Mouse (Mus musculus) neural tube, embryonic 12.5 days (tissue): ENCODE measurements at regions not wholly inside any gene's neighbourhood (a gene's known extent, or its start where the extent isn't known, plus 50 kb on each side); places are given as distances from the start of the nearest gene placed in this dataset.

ENCODE experiments used
- ATAC-seq: fragments of 200-750 bp; cut with Nextera tagmentation; 2 replicates; pipeline ENCODE4 v1.8.0; 2017; ENCODE audit warnings: low read depth, mild to moderate bottlenecking, moderate TSS enrichment, moderate library complexity; ENCODE audit not compliant: low FRiP score
- H3K27ac ChIP-seq: fragments of 300-500 bp; sonication (generic); 2 replicates; pipeline ENCODE4 v1.5.1; 2016
- H3K27me3 ChIP-seq: fragments of 300-500 bp; sonication (generic); replicated peaks from 2 replicates; pipeline ENCODE4 v1.6.1; 2016; ENCODE audit warnings: mild to moderate bottlenecking
- H3K36me3 ChIP-seq: fragments of 300-500 bp; sonication (generic); 2 replicates; pipeline ENCODE4 v1.6.1; 2016; ENCODE audit warnings: mild to moderate bottlenecking
- H3K4me1 ChIP-seq: fragments of 300-500 bp; sonication (generic); 2 replicates; pipeline ENCODE4 v1.6.1; 2016
- H3K4me2 ChIP-seq: fragments of 300-500 bp; sonication (generic); replicated peaks from 2 replicates; pipeline ENCODE4 v1.6.1; 2016; ENCODE audit warnings: mild to moderate bottlenecking
- H3K4me3 ChIP-seq: fragments of 300-500 bp; sonication (generic); 2 replicates; pipeline ENCODE4 v1.5.1; 2016
- H3K9ac ChIP-seq: fragments of 300-500 bp; sonication (generic); 2 replicates; pipeline ENCODE4 v1.6.1; 2016; ENCODE audit warnings: mild to moderate bottlenecking
- H3K9me3 ChIP-seq: fragments of 300-500 bp; sonication (generic); 2 replicates; pipeline ENCODE4 v1.6.1; 2016; ENCODE audit warnings: mild to moderate bottlenecking
- WGBS: fragments of 180-500 bp; shearing (Covaris S2); methylation state at CpG from one replicate; pipeline ENCODE4 v1.1.7; 2016; 5-methylcytosine and 5-hydroxymethylcytosine counted together

DNA sequence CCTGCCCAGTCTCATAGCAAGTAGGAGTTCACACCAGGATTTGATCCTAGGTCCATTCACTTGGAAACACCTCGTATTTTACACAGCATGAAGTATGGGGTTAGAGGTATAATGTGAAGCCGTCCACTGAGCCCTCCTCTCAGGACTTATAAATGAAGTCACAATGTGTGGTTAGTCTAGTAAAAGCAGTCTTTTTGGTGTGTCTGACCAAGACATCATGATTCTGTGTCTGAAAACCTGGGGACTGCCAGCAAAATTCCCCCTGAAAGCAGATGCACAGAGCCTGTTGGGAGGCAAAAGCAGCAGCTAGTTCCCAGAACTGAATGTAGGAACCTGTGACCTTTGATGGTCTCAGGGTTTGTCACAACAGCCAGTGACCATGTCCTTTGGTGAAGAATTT, 91.0 kb upstream of the Ccnd2 start:
- Histone ChIP-seq H3K27me3 (no peaks in the 10 kb centered on the region; the same call in 1 of the 2 replicates), H3K9ac (no peak overlapping the region), H3K9me3 (no peaks in the 10 kb centered on the region), H3K4me3 (no peak overlapping the region), H3K36me3 (no peaks in the 10 kb centered on the region), H3K4me2 (no peak overlapping the region), H3K27ac (no peak overlapping the region), H3K4me1 (peaks cover 6% of the 10 kb centered on the region; the same call in 1 of the 2 replicates)
- WGBS = 77% methylated on average over 2 of the region's 2 CpGs
- no peak for ATAC-seq

DNA sequence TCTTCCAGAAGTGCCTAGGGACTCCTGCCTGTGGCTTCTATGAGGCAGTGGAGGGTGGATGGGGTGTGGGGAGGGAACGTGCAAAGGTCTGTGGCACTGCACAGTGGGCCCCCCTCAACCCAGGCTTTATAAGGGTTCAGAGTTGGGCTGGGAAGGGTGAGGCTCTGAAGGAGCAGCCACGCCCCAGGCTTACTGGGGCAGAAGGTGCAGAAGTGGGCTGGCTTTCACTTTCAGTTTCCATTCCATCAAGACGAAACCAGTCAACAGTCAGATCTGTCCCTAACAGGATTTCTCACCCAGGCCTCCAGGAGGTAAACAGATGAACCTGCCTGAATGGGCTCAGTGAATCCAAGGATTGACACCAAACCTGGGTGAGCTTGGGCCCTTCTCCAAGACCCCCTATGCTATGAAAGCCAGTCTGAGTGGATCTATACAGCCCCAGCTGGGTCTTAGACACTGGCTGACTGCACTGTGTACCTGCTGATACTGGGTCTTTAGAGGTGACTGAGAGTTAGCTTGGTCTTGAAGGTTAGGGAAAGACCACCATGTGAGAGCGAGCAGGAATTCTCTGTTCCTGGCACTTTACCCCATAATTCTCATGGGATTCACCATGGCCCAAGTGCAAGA, 93.9 kb upstream of the Ccnd2 start:
- 72% methylated on average over 4 of the region's 4 CpGs for WGBS
- H3K9ac ChIP-seq = no peak overlapping the region
- H3K4me1 ChIP-seq = peaks cover 19% of the 10 kb centered on the region
- no peak overlapping the region for H3K27ac ChIP-seq
- H3K4me3 ChIP-seq = no peak overlapping the region
- no peaks in the 10 kb centered on the region for H3K9me3 ChIP-seq
- H3K27me3 ChIP-seq = peaks cover 3% of the 10 kb centered on the region; the same call in 1 of the 2 replicates
- ATAC-seq = no peak
- H3K36me3 ChIP-seq = no peaks in the 10 kb centered on the region
- no peak overlapping the region for H3K4me2 ChIP-seq

DNA sequence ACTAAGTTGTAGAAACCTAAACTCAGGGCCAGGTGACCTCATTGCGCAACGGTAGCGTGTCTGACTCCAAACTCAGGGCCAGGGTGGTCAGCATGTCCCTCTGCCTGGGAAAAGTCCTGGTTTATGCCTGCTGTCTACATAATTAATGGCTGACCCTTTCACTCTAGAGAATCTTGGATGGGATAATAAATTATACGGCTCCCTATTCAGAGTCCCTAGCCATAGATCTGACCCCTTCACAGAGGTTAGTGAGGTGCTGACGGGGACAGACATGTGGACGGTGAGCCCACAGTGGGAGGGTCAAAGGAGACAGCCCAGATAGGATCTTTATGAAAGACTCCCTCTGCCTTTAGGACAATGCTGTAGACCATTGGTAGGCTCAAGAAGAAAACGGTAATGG, 94.7 kb upstream of the Ccnd2 start:
- Histone ChIP-seq H3K27me3 (peaks cover 3% of the 10 kb centered on the region; the same call in 1 of the 2 replicates), H3K9me3 (no peaks in the 10 kb centered on the region), H3K36me3 (no peaks in the 10 kb centered on the region), H3K4me1 (peaks cover 27% of the 10 kb centered on the region), H3K4me3 (no peak overlapping the region), H3K27ac (no peak overlapping the region), H3K4me2 (no peak overlapping the region), H3K9ac (no peak overlapping the region)
- WGBS = 23% methylated on average over 7 of the region's 7 CpGs
- no peak for ATAC-seq

DNA sequence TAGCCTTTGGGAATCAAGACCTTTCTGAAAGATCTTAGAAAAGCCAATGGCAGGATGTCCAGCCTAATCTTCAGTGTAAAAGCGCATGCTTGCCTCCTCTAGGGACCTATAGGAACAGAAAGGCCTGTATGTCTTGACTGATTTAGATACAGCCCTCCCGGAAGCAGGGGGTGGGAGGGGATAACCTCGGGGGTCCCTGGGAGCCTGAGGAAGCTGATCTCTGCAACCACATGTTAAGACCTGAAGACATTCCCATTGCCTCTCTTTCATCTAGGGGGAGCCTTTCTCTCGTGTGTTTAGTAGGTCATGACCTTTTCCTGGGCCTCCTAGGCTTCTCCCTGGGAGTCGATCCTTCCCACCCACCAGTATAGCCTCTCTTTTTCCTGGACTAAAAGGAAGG, 95.3 kb upstream of the Ccnd2 start:
- H3K27me3 ChIP-seq = peaks cover 3% of the 10 kb centered on the region; the same call in 1 of the 2 replicates
- WGBS = 12% methylated on average over 5 of the region's 5 CpGs
- no peaks in the 10 kb centered on the region for H3K9me3 ChIP-seq
- H3K9ac ChIP-seq = no peak overlapping the region
- no peak overlapping the region for H3K4me2 ChIP-seq
- no peak for ATAC-seq
- H3K36me3 ChIP-seq = no peaks in the 10 kb centered on the region
- peaks cover 33% of the 10 kb centered on the region for H3K4me1 ChIP-seq
- no peak overlapping the region for H3K4me3 ChIP-seq
- H3K27ac ChIP-seq = no peak overlapping the region

DNA sequence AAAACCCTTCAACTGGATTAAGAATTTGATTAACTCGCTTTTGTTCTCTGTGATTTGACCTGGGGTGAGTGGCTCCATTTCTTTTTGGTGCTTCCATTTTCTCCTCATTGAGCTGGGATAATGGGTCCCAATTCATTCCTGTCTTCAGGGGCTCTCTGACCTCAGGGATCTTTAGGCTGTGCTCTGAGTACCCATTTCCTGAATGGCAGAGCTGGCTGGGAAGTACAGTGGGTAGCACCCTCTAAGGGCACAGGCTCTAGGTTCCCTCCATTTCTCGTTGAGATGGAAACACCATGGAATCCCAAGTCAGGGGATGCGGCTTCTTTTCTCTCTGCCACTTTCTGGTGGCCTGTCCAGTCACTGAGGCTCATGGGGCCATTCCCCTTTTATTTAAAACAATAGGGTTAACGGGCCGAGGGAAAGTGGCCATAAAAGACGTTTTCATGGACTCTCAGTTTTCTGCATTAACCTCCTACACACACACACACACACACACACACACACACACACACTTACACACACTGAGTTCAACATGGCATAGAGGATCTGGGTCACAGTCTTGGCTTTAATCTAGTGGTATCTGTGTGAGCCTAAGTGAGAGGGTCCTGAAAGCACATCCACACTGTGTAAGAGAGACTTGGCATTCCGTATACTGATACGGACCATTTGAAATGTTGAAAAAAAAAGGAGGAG, 98.3 kb upstream of the Ccnd2 start:
- Histone ChIP-seq H3K4me1 (peaks cover 35% of the 10 kb centered on the region), H3K9ac (no peak overlapping the region), H3K27ac (no peak overlapping the region), H3K4me3 (no peak overlapping the region), H3K27me3 (peaks cover 3% of the 10 kb centered on the region; the same call in 1 of the 2 replicates), H3K9me3 (no peaks in the 10 kb centered on the region), H3K36me3 (no peaks in the 10 kb centered on the region), H3K4me2 (peak overlapping the region; percentile 40; the same call in 1 of the 2 replicates)
- 9% methylated on average over 8 of the region's 8 CpGs for WGBS
- ATAC-seq = peak; percentile 44; the same call in 1 of the 2 replicates

DNA sequence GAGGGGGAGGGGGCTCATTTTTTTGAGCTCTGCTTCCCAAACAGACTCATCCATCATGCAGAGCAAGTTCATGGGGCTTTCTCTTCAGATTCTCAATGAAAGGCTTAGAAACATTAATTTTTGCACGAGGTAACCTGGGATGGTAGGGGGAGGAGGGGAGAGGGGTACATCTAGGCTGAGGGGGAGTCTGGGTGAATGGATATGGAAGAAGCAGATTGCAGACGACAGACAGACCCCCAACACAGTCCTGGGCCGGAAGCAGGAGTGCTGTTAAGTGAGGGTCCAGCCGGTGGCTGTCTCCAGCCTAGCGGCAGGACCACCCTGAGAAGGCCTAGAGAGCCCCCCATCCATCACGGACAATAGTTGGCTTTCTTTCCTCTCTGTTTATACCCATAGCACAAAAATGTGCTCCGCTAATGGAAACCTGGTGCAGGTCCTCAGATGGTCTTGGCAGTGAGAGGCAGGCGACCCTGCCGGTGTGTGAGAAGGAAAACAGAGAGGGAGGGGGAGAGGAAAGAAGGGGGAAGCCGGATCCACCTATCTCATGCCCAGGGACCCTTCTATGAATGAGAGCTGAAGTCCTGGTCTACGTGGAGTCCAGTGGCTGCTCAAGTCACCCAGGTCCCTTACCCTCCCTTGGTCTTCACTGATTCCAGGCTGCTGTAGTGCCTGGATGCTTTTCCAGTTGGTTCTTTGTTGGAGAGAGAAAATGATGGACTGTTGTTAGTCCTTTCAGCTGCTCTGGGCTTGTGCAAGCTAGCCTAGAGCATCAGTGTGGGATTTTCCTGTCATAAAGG, 99.1 kb upstream of the Ccnd2 start:
- Histone ChIP-seq H3K4me1 (peaks cover 35% of the 10 kb centered on the region), H3K27me3 (peaks cover 3% of the 10 kb centered on the region; the same call in 1 of the 2 replicates), H3K4me3 (no peak overlapping the region), H3K27ac (no peak overlapping the region), H3K36me3 (no peaks in the 10 kb centered on the region), H3K4me2 (peak overlapping the region; percentile 40), H3K9me3 (no peaks in the 10 kb centered on the region), H3K9ac (peak overlapping the region; percentile 8; the same call in 1 of the 2 replicates)
- WGBS = 4% methylated on average over 11 of the region's 11 CpGs
- ATAC-seq = peak; percentile 26

DNA sequence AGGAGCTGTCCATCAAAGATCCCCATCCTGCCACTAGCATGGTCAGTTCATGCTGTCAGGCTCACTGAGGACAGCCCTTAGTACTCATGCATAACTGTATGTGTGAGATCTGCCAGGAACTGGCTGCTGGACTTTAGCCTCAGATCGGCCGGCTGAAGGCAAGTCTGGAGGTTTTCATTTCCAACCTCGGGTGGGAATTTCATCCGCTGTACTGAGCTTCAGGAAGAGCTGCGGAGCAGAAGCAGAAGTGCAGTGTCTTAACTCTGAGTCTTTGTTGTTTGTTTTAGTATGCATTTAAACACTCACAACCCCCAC, 99.6 kb upstream of the Ccnd2 start:
- Histone ChIP-seq H3K27me3 (peaks cover 3% of the 10 kb centered on the region; the same call in 1 of the 2 replicates), H3K4me1 (peaks cover 35% of the 10 kb centered on the region), H3K4me2 (peak overlapping the region; percentile 40), H3K27ac (no peak overlapping the region), H3K9ac (peak overlapping the region; percentile 6; the same call in 1 of the 2 replicates), H3K36me3 (no peaks in the 10 kb centered on the region), H3K4me3 (no peak overlapping the region), H3K9me3 (no peaks in the 10 kb centered on the region)
- WGBS = 2% methylated on average over 5 of the region's 5 CpGs
- no peak for ATAC-seq

DNA sequence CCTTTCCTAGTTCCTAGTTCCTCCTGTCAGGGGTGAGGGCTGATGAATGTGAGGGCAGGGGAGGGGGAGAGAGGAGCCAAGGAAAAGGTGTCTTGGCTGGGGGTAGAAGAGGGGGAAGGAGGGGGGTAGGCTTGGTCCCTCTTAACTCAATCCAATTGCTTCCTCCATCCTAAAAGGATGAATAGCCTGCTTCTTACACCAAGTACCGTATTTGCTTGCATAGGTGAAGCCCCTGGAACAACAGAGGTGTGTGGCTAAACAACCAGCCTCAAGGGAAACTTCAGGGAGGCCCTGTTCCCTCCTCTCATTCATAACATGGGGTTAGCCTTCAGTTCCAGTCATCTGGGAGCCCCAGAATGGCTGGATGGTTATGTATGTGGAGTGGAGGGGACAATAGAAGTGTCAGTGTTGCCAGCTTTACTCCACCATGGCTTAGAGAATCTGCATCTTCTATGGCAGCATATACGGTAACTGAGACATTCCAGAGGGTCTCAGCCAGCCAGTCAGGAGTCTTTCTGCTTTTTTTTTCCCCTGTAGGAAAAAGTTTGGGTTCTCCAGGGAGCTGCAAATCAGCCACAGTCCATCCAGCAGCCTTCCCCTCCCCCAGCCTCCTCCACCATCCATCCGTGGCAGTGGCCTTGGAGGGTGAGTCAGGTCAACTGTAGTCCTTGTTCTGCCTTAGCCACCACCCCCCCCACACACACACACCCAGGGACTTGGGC, 100.2 kb upstream of the Ccnd2 start:
- 0% methylated on average over 3 of the region's 3 CpGs for WGBS
- ATAC-seq = peak; percentile 35; the same call in 1 of the 2 replicates
- H3K4me2 ChIP-seq = peak overlapping the region; percentile 40
- H3K4me1 ChIP-seq = peaks cover 35% of the 10 kb centered on the region
- H3K27me3 ChIP-seq = peaks cover 3% of the 10 kb centered on the region; the same call in 1 of the 2 replicates
- H3K27ac ChIP-seq = no peak overlapping the region
- no peaks in the 10 kb centered on the region for H3K36me3 ChIP-seq
- H3K9me3 ChIP-seq = no peaks in the 10 kb centered on the region
- H3K4me3 ChIP-seq = no peak overlapping the region
- peak overlapping the region; percentile 6; the same call in 1 of the 2 replicates for H3K9ac ChIP-seq

DNA sequence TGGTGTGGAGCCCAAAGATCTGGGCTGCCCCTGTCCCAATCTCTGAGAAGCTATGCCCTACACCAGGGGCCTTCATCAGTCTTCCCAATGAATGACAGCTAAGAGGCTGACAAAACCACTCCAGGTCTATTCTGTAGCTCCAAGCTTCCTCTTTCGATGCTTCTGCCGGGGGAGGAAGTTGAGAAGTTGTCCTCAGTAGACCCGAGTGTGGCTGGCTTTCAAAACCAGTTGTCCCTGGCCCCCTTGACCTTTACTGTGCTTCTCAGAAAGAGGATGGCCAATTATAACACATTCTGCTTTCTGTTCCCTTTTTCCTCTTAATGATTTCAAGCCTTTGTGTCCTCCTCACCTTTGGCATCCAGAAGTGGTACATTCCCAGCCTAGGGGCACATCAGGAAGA, 101.9 kb upstream of the Ccnd2 start:
- no peaks in the 10 kb centered on the region for H3K36me3 ChIP-seq
- H3K4me3 ChIP-seq = no peak overlapping the region
- no peak for ATAC-seq
- WGBS = 82% methylated on average over 3 of the region's 3 CpGs
- H3K9ac ChIP-seq = no peak overlapping the region
- H3K4me1 ChIP-seq = peaks cover 29% of the 10 kb centered on the region
- H3K4me2 ChIP-seq = no peak overlapping the region
- 0 out of 2 replicates have a peak, but pooled peaks cover 3% of the 10 kb centered on the region for H3K27me3 ChIP-seq
- no peak overlapping the region for H3K27ac ChIP-seq
- no peaks in the 10 kb centered on the region for H3K9me3 ChIP-seq

DNA sequence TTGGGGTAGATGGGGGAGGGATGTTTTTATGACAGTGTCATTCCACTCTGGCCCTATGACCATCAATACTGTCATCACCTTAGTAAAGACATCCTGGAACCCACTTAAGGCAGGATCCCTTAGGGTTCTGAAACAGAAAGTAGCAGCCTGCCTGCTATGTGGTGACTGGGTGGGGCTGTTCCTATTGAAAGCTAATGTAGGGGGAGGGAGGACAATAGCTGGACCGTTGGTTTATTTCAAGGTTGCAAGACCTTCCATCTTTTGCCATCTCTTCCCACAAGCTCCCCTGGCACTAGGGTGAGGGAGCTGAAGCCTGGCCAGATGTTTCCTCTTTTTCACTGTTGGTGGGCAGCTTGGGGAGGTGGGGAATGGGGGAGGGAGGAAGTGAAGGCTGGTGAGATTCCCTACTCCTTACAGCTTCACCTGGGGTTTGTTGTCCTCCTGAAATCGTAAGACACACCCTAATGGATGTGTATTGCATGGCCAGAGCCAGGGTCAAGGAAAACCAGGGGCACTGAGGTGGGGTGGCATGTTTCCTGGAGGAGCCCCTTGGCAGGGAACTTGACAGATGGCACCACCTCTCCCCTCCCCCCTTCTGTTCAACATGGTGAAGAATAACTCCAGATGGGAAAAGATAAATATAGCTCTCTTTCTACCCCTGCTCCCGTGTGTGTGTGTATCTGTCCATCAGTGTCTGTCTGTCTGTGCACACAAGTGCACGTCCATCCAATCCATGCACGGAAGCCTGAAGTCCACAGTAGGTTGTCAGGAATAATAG, 112.1 kb upstream of the Ccnd2 start:
- no peak for ATAC-seq
- Histone ChIP-seq H3K4me1 (peaks cover 12% of the 10 kb centered on the region; the same call in 1 of the 2 replicates), H3K9me3 (no peaks in the 10 kb centered on the region), H3K4me2 (no peak overlapping the region), H3K36me3 (no peaks in the 10 kb centered on the region), H3K9ac (no peak overlapping the region), H3K27me3 (no peaks in the 10 kb centered on the region), H3K27ac (no peak overlapping the region), H3K4me3 (no peak overlapping the region)
- 72% methylated on average over 5 of the region's 5 CpGs for WGBS

DNA sequence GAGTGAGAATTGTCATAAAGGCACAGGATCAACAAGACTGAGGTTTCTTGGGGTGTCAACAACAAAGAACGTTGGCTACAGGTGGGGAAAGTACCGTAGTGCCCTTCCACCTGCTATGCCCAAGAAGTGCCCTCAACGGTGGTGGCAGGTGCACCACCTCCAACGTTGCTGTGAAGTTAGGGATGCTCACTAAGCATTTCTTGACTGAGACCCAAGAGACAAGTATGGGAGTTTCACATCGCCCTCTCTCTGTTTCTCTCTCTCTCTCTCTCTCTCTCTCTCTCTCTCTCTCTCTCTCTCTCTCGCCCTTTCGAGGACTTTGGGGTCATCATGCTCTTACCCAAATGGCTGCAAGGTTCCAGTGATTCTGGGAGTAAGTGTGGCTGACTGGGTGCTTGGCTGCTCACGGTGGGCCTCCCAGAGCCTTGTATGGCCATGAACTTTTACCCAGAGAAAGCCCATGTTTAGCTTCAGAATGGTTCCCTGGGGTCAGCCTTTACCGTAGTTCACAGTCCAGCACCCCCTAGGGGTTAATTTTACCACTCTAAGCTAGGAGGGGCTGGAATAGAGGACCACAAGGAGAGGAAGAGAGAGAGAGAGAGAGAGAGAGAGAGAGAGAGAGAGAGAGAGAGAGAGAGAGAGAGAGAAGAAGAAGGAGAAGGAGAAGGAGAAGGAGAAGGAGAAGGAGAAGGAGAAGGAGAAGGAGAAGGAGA, 113.2 kb upstream of the Ccnd2 start:
- Histone ChIP-seq H3K9ac (no peak overlapping the region), H3K4me2 (no peak overlapping the region), H3K36me3 (no peaks in the 10 kb centered on the region), H3K4me1 (peaks cover 12% of the 10 kb centered on the region; the same call in 1 of the 2 replicates), H3K27ac (no peak overlapping the region), H3K4me3 (no peak overlapping the region), H3K9me3 (no peaks in the 10 kb centered on the region), H3K27me3 (no peaks in the 10 kb centered on the region)
- 76% methylated on average over 9 of the region's 9 CpGs for WGBS
- ATAC-seq = no peak
